Mouse (Mus musculus) ES-Bruce4 (cell line): ENCODE data around the gene Nectin2. TPM values are rescaled to one million over a fixed set of nuclear protein-coding genes. Genes with fewer than 3 reads are reported as not detected.
A peak's percentile ranks its signal among the peaks of the same experiment; 100 is the strongest.

Experiments
- H3K27ac ChIP-seq: 2 replicates; pipeline ENCODE4 v1.5.1; 2012; ENCODE audit warnings: low read length, inconsistent platforms; ENCODE audit not compliant: insufficient read depth
- H3K27me3 ChIP-seq: 2 replicates; pipeline ENCODE4 v1.6.1; 2012; ENCODE audit warnings: mild to moderate bottlenecking, low read length, inconsistent platforms; ENCODE audit not compliant: control insufficient read depth, poor library complexity, insufficient read depth, severe bottlenecking
- H3K36me3 ChIP-seq: 2 replicates; pipeline ENCODE4 v1.6.1; 2012; ENCODE audit warnings: inconsistent platforms, mild to moderate bottlenecking, low read length, moderate library complexity; ENCODE audit not compliant: control insufficient read depth, poor library complexity, insufficient read depth, severe bottlenecking
- H3K4me1 ChIP-seq: one replicate; pipeline ENCODE4 v1.8.1; 2011; ENCODE audit warnings: low read length; ENCODE audit not compliant: control insufficient read depth, insufficient read depth
- H3K4me3 ChIP-seq: 2 replicates; pipeline ENCODE4 v1.5.1; 2011; ENCODE audit warnings: low read depth, mild to moderate bottlenecking, low read length
- H3K9ac ChIP-seq: 2 replicates; pipeline ENCODE4 v1.6.1; 2012; ENCODE audit warnings: low read depth, mild to moderate bottlenecking, inconsistent platforms; ENCODE audit not compliant: poor library complexity, severe bottlenecking
- H3K9me3 ChIP-seq: replicated peaks from 2 replicates; pipeline ENCODE4 v1.6.1; 2012; ENCODE audit warnings: mild to moderate bottlenecking, low read length, inconsistent platforms; ENCODE audit not compliant: control insufficient read depth, poor library complexity, insufficient read depth, severe bottlenecking
- CTCF ChIP-seq: IDR thresholded peaks from one replicate; pipeline ENCODE4 v1.8.1; 2011; ENCODE audit warnings: low read depth, low read length
- EP300 ChIP-seq: IDR thresholded peaks from 2 replicates; pipeline ENCODE4 v1.6.1; 2011; ENCODE audit warnings: low read depth, low read length; ENCODE audit not compliant: insufficient read depth
- POLR2A ChIP-seq: IDR thresholded peaks from one replicate; pipeline ENCODE4 v1.8.1; 2011; ENCODE audit warnings: low read length; ENCODE audit not compliant: insufficient read depth
- polyA plus RNA-seq: library from polyadenylated mRNA; stranded (reverse); fragments of >200 nt; gene quantifications from 2 replicates; pipeline ENCODE4 v1.2.4, GENCODE M21; 2011; ENCODE audit warnings: low read depth; ENCODE audit not compliant: missing spikeins, insufficient read depth, insufficient read length

The Nectin2 gene
- polyA plus RNA-seq, 1 experiment = 86.7 TPM

DNA sequence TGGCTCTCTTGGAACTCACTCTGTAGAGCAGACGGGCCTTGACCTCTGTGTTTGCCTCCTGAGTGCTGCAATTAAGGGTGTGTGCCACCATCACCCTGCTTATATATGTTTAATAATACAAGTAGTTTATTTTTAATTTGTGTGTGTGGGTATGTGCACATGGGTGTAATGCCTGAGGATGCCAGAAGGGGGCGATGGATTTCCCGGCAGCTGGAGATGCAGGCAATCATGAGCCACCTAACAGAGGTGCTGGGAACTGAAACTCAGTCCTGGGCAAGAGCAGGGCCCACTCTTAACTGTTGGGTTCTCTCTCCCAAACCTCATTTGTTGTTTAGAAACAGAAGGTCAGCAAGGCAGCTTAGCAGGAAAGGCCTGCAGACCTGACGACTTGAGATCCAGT lies 29.6 kb upstream of the Nectin2 start:
- no peak overlapping the region for H3K9ac ChIP-seq
- H3K36me3 ChIP-seq = no peaks in the 10 kb centered on the region
- no peak overlapping the region for H3K4me3 ChIP-seq
- peaks cover 2% of the 10 kb centered on the region for H3K4me1 ChIP-seq
- H3K27ac ChIP-seq = no peak overlapping the region
- no peak for TF ChIP-seq EP300
- peak; percentile 40 for TF ChIP-seq CTCF
- TF ChIP-seq POLR2A = no peak
- H3K27me3 ChIP-seq = no peaks in the 10 kb centered on the region
- H3K9me3 ChIP-seq = peaks cover 13% of the 10 kb centered on the region

GRCm38 (mm10) chr7:19778645-19779044 lies 28.4 kb upstream of the Nectin2 start:
- no peaks in the 10 kb centered on the region for H3K27me3 ChIP-seq
- no peak for TF ChIP-seq POLR2A
- no peak for TF ChIP-seq EP300
- no peak for TF ChIP-seq CTCF
- no peak overlapping the region for H3K9ac ChIP-seq
- H3K9me3 ChIP-seq = peaks cover 13% of the 10 kb centered on the region
- no peak overlapping the region for H3K4me3 ChIP-seq
- no peak overlapping the region for H3K27ac ChIP-seq
- peaks cover 2% of the 10 kb centered on the region for H3K4me1 ChIP-seq
- H3K36me3 ChIP-seq = no peaks in the 10 kb centered on the region

DNA sequence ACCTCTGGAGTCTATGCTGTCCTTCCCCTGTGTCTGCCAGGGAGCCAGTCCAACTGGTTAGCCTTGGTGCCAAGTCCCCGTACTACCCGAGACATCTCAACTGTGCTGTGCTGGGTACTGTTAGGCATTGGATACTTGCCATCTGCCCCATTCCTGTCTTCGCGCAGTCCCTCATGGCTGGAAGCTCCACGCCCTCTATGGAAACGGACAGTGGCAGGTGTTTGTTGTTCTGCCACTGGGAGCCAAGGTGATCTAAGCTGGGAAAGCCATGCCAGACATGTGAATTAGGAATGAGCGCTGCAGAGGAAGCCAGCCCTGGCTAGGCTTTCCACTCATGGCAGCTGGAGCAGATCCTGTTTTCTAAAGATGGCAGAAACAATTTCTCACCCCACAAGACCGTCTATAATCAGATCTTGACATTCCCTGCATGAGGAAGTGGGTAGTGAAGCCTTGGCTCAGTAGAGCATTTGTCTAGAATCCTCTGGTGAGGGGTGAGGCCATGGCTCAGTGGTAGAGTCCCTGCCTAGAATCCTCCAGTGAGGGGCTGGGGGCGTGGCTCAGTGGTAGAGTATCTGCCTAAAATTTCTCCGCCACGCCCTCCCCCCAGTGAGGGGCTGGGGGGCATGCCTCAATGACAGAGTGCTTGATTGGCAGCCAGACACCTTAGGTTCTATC lies 26.9 kb upstream of the Nectin2 start:
- TF ChIP-seq POLR2A = no peak
- no peak for TF ChIP-seq EP300
- Histone ChIP-seq H3K4me3 (no peak overlapping the region), H3K9me3 (peaks cover 13% of the 10 kb centered on the region), H3K27me3 (no peaks in the 10 kb centered on the region), H3K9ac (no peak overlapping the region), H3K36me3 (no peaks in the 10 kb centered on the region), H3K4me1 (peaks cover under 1% of the 10 kb centered on the region), H3K27ac (no peak overlapping the region)

- Histone ChIP-seq H3K4me3 (peak overlapping the region; percentile 69), H3K4me1 (peaks cover 4% of the 10 kb centered on the region), H3K36me3 (peaks cover 4% of the 10 kb centered on the region), H3K27me3 (no peaks in the 10 kb centered on the region), H3K9me3 (peaks cover 7% of the 10 kb centered on the region), H3K9ac (peak overlapping the region; percentile 77; the same call in 1 of the 2 replicates), H3K27ac (peak overlapping the region; percentile 66)
- TF ChIP-seq CTCF (no peak), POLR2A (no peak), EP300 (no peak)
These were observed 21.4 kb upstream of the Nectin2 start for GRCm38 (mm10) chr7:19771682-19772081.

DNA sequence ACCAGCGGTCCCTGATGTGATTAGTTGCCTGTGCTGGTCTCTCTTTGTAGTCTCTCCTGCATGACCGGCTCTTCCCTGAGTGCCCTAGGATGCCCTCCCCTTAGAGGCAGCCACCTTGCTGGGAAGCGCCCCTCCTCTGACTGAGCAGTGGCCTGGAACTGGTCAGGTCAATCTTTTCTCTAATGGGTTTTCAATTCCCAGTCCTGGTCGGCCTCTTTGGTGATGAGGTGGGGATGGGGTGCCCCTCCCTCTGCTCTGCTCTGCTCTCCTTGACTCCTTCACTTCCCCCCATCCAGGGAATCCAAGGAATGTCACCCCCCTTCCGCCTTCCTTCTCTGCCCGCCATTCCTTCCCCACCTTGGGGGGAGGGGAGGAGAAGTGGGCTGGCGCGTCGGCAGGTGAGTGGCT lies 20.7 kb upstream of the Nectin2 start, which contains the start of gene Bcam:
Bcam (minus strand) TSS at position 33 of the 408 bp plus-strand sequence.
- TF ChIP-seq POLR2A (no peak), EP300 (peak; percentile 95)
- Histone ChIP-seq H3K4me1 (peaks cover 4% of the 10 kb centered on the region), H3K9ac (peak within 1 kb of the TSS; percentile 77), H3K27ac (peak within 1 kb of the TSS; percentile 86), H3K4me3 (peak within 1 kb of the TSS; percentile 69), H3K9me3 (peaks cover 6% of the 10 kb centered on the region), H3K36me3 (peaks cover 10% of the 10 kb centered on the region), H3K27me3 (no peaks in the 10 kb centered on the region)

DNA sequence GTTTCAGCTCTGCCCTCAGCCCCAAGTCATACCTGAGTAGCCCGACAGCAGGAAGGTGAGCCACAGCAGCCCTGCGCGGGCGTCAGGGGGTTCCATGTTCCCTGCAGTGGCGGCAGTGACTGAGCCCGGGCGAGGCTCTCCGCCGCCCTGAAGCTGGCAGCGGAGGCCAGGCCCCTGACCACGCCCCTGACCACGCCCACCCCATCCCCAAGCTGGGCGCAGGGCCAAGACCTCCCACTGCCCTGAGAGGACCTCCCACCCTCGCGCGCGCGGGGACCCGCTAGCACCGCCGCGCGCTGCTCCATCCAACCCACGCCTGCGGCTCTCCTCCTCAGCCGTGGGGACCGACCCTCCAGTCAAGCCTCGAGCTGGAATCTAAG lies 20.1 kb upstream of the Nectin2 start:
- TF ChIP-seq POLR2A = peak; percentile 77
- no peak for TF ChIP-seq CTCF
- TF ChIP-seq EP300 = 0 out of 2 replicates have a peak, but pooled peaks have one; percentile 3
- Histone ChIP-seq H3K9ac (peak overlapping the region; percentile 77), H3K36me3 (peaks cover 16% of the 10 kb centered on the region), H3K27me3 (no peaks in the 10 kb centered on the region), H3K4me3 (peak overlapping the region; percentile 69), H3K9me3 (0 out of 2 replicates have a peak, but pooled peaks cover 5% of the 10 kb centered on the region), H3K4me1 (peaks cover 4% of the 10 kb centered on the region), H3K27ac (peak overlapping the region; percentile 86)
